Mouse (Mus musculus): ENCODE results near the gene Ppp4r1. TPM values are rescaled to one million over a fixed set of nuclear protein-coding genes. Genes with fewer than 3 reads are reported as not detected.

The Ppp4r1 gene
- polyA plus RNA-seq, 2 experiments, result 6.7 to 11.1 TPM

DNA sequence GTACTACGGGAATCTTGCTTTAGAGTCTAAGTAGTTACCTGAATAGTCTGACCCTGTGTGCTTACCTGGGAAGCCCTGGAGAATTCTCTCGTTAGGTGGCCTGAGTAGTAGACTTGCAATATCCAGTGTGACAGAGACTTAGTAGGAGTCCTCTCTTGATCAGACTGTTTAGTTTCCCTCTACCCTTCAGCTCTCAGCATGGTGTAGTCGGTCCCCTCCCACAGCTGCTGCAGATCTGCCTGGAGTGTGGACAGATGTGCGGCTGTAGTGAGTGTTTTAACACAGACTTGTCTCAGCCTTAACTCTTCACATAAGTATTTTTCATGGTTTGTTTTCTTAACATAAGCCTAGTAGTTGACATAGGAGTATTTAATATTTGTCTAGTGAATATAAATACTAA is 19.7 kb downstream of the Ppp4r1 start:
- DNase-seq (ENCODE audit: low read depth in 3 of 3, low spot score in 3 of 3), result no peak
- TF ChIP-seq CTCF (IDR thresholded peaks at IDR 0.05; ENCODE audit: low read depth), result no peak
- H3K27me3 ChIP-seq (ENCODE audit: control insufficient read depth, insufficient read depth, low read length), result no peaks in the 10 kb centered on the region
- WGBS (ENCODE audit: insufficient replicate concordance), result 76% methylated on average over 4 of the region's 4 CpGs
- H3K4me3 ChIP-seq (ENCODE audit: insufficient read depth in 1 of 2, low read depth in 2 of 2, low read length in 2 of 2), result no peak overlapping the region
- no peak for ATAC-seq (ENCODE audit: insufficient read depth)
- no peaks in the 10 kb centered on the region for H3K9me3 ChIP-seq (ENCODE audit: control insufficient read depth, low read length)
- no peaks in the 10 kb centered on the region; the same call in 1 of the 2 replicates for H3K36me3 ChIP-seq (replicated peaks; ENCODE audit: control insufficient read depth, insufficient read depth, low read depth)
- H3K4me1 ChIP-seq (replicated peaks; ENCODE audit: control insufficient read depth in 2 of 2, insufficient read depth in 2 of 2, low read length in 1 of 2), result peaks cover 0 to 10% of the 10 kb centered on the region in 2 experiments; a peak in 2 of 4 replicates
- H3K9ac ChIP-seq (replicated peaks), result no peak overlapping the region
- no peak overlapping the region for H3K4me2 ChIP-seq (ENCODE audit: low read depth)
- no peak overlapping the region for H3K27ac ChIP-seq

DNA sequence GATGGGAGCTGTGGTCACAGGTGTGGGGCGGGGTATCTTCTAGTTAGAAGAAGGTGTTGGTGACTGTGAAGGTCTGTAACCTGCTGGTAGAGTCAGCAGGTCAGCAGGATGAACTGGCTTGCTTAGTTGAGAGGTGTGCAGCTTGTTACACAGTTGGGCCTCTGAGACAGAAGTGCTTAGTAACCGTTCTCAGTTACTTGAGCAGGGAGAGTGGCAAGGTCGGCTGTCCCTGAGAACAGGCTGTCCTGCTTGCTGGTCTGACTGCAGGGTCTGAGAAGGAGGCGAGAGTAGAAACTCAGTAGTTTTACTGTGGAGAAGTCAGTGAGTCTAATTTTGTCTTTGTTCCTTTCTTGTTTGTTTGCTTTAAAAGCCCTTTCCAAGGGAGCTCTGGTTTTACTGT is 23.6 kb downstream of the Ppp4r1 start:
- H3K27ac ChIP-seq, result no peak overlapping the region
- ATAC-seq (ENCODE audit: insufficient read depth), result no peak
- H3K27me3 ChIP-seq (ENCODE audit: control insufficient read depth, insufficient read depth, low read length), result no peaks in the 10 kb centered on the region
- TF ChIP-seq EP300 (IDR thresholded peaks at IDR 0.05; ENCODE audit: low read depth), result no peak
- TF ChIP-seq CTCF (IDR thresholded peaks at IDR 0.05; ENCODE audit: low read depth), result no peak
- H3K9ac ChIP-seq (replicated peaks), result no peak overlapping the region
- 67% methylated on average over 4 of the region's 4 CpGs for WGBS (ENCODE audit: insufficient replicate concordance)
- no peak for DNase-seq (ENCODE audit: low read depth in 3 of 3, low spot score in 3 of 3)
- no peak overlapping the region for H3K4me3 ChIP-seq (ENCODE audit: insufficient read depth in 1 of 2, low read depth in 2 of 2, low read length in 2 of 2)
- no peak overlapping the region for H3K4me2 ChIP-seq (ENCODE audit: low read depth)
- no peaks in the 10 kb centered on the region for H3K9me3 ChIP-seq (ENCODE audit: control insufficient read depth, low read length)
- H3K4me1 ChIP-seq (replicated peaks; ENCODE audit: control insufficient read depth in 2 of 2, insufficient read depth in 2 of 2, low read length in 1 of 2), result no peaks in the 10 kb centered on the region
- peaks cover 2% of the 10 kb centered on the region for H3K36me3 ChIP-seq (replicated peaks; ENCODE audit: control insufficient read depth, insufficient read depth, low read depth)

DNA sequence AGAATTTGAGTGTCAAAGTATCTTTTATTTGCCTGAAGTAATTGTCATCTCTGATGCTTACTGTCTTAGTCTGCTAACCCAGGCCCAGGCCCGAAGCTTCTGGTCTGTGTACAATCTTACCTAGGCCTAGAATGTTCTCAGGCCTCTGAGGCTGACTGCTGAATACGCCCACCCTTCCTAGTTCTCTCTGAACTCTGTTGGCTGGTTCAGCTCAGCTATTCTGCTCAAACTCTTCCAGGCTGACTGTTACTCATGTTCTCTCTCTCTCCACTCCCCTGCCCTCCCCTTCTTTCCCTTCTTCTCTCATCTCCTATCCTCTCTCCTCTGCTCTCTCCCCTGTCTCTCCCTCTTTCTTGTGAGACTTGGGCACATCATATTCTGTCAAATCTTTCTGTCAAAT is 24.0 kb downstream of the Ppp4r1 start:
- DNase-seq (ENCODE audit: low read depth in 3 of 3, low spot score in 3 of 3) (no peak), ATAC-seq (ENCODE audit: insufficient read depth) (no peak)
- Histone ChIP-seq H3K36me3 (replicated peaks; ENCODE audit: control insufficient read depth, insufficient read depth, low read depth) (peaks cover 5% of the 10 kb centered on the region), H3K4me3 (ENCODE audit: insufficient read depth in 1 of 2, low read depth in 2 of 2, low read length in 2 of 2) (no peak overlapping the region), H3K9me3 (ENCODE audit: control insufficient read depth, low read length) (no peaks in the 10 kb centered on the region), H3K9ac (replicated peaks) (no peak overlapping the region), H3K27me3 (ENCODE audit: control insufficient read depth, insufficient read depth, low read length) (no peaks in the 10 kb centered on the region), H3K27ac (no peak overlapping the region), H3K4me1 (replicated peaks; ENCODE audit: control insufficient read depth in 2 of 2, insufficient read depth in 2 of 2, low read length in 1 of 2) (no peaks in the 10 kb centered on the region), H3K4me2 (ENCODE audit: low read depth) (no peak overlapping the region)
- WGBS (ENCODE audit: insufficient replicate concordance), result 66% methylated on average over 2 of the region's 2 CpGs
- TF ChIP-seq CTCF (IDR thresholded peaks at IDR 0.05; ENCODE audit: low read depth) (no peak), EP300 (IDR thresholded peaks at IDR 0.05; ENCODE audit: low read depth) (no peak)

DNA sequence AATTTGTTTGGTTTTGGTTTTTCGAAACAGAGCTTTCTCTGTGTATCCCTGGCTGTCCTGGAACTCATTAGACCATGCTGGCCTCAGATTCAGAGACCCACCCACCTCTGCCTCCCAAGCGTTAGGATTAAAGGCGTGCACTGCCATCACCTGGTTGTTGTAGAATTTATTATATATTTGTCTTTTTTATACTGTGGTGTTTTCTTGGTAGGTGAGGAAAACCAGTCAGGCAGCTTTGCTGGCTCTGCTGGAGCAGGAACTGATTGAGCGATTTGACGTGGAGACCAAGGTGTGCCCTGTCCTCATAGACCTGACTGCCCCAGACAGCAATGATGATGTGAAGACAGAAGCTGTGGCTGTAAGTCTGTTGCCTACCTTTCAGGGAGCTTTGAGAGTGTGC is 28.7 kb downstream of the Ppp4r1 start:
- H3K36me3 ChIP-seq (replicated peaks; ENCODE audit: control insufficient read depth, insufficient read depth, low read depth), result peaks cover 13% of the 10 kb centered on the region
- TF ChIP-seq CTCF (IDR thresholded peaks at IDR 0.05; ENCODE audit: low read depth) (no peak), EP300 (IDR thresholded peaks at IDR 0.05; ENCODE audit: low read depth) (no peak)
- H3K4me2 ChIP-seq (ENCODE audit: low read depth), result no peak overlapping the region
- H3K4me1 ChIP-seq (replicated peaks; ENCODE audit: control insufficient read depth in 2 of 2, insufficient read depth in 2 of 2, low read length in 1 of 2), result no peaks in the 10 kb centered on the region
- WGBS (ENCODE audit: insufficient replicate concordance), result 76% methylated on average over 5 of the region's 5 CpGs
- H3K9me3 ChIP-seq (ENCODE audit: control insufficient read depth, low read length), result no peaks in the 10 kb centered on the region
- DNase-seq (ENCODE audit: low read depth in 3 of 3, low spot score in 3 of 3) (no peak), ATAC-seq (ENCODE audit: insufficient read depth) (no peak)
- H3K27me3 ChIP-seq (ENCODE audit: control insufficient read depth, insufficient read depth, low read length), result no peaks in the 10 kb centered on the region
- no peak overlapping the region for H3K9ac ChIP-seq (replicated peaks)
- H3K4me3 ChIP-seq (ENCODE audit: insufficient read depth in 1 of 2, low read depth in 2 of 2, low read length in 2 of 2), result no peak overlapping the region
- no peak overlapping the region for H3K27ac ChIP-seq

DNA sequence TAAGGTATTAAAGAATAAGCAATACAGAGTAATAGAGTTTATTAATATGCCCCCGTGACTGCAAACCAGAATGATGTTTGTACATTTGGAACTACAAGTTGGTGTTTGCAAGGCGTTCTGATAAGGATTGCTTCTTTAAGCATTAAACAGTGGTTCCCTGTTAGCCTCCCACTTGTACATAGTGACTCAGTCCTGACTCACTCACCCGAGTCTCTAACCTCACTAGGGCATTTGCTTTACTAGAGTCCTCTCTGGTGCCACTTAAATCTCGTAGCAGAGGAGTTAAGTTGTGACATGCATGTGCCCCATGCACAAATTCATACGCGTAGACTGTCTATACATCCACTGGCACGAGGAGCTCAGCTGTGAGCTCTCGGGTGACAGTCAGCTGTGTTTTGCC is 31.4 kb downstream of the Ppp4r1 start:
- 73% methylated on average over 8 of the region's 8 CpGs for WGBS (ENCODE audit: insufficient replicate concordance)
- Histone ChIP-seq H3K9ac (replicated peaks) (no peak overlapping the region), H3K36me3 (replicated peaks; ENCODE audit: control insufficient read depth, insufficient read depth, low read depth) (peaks cover 18% of the 10 kb centered on the region), H3K4me3 (ENCODE audit: insufficient read depth in 1 of 2, low read depth in 2 of 2, low read length in 2 of 2) (no peak overlapping the region), H3K27me3 (ENCODE audit: control insufficient read depth, insufficient read depth, low read length) (no peaks in the 10 kb centered on the region), H3K9me3 (ENCODE audit: control insufficient read depth, low read length) (no peaks in the 10 kb centered on the region), H3K4me1 (replicated peaks; ENCODE audit: control insufficient read depth in 2 of 2, insufficient read depth in 2 of 2, low read length in 1 of 2) (no peaks in the 10 kb centered on the region), H3K4me2 (ENCODE audit: low read depth) (no peak overlapping the region), H3K27ac (no peak overlapping the region)
- DNase-seq (ENCODE audit: low read depth in 3 of 3, low spot score in 3 of 3) (no peak), ATAC-seq (ENCODE audit: insufficient read depth) (no peak)
- no peak for TF ChIP-seq EP300 (IDR thresholded peaks at IDR 0.05; ENCODE audit: low read depth)
- no peak for TF ChIP-seq CTCF (IDR thresholded peaks at IDR 0.05; ENCODE audit: low read depth)
